Mouse (Mus musculus) yolk sac, embryonic 10.5 days (tissue): ENCODE results near the gene Snapin.
A peak's percentile ranks its signal among the peaks of the same experiment; 100 is the strongest.

Experiments
- DNase-seq: peaks from one replicate; pipeline ENCODE4 v3.0.0-alpha.2; 2017; ENCODE audit warnings: low spot score

Gene Snapin

DNA sequence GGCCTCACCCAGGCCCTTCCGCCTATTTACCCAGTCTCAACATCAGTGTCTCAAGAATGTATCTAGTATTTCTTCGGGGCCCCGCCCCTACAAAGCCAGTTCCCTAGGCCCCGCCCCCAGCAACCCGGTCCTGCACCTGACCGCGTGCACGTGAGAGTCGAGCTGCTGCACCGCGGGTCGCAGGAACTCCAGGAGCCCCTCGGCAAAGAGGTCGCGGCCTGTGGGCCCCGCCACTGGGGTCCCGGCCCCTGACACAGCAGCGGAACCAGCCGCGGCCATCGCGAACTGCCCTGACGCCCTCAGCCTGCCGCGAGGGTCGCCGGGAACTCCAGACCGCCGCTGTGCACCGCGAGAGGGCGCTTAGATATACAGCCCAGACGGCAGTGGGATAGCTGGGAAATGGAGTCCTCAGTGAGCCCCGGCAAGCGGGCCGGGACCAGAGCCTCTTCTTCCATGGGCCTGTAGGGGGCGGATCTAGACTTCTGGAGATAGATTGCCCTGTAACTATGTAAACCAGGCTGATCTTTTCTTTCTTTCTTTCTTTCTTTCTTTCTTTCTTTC, at the start of gene Snapin:
Snapin (minus strand) TSS at position 338 of the 561 bp plus-strand sequence.
- DNase-seq, result peak; percentile 96

DNA sequence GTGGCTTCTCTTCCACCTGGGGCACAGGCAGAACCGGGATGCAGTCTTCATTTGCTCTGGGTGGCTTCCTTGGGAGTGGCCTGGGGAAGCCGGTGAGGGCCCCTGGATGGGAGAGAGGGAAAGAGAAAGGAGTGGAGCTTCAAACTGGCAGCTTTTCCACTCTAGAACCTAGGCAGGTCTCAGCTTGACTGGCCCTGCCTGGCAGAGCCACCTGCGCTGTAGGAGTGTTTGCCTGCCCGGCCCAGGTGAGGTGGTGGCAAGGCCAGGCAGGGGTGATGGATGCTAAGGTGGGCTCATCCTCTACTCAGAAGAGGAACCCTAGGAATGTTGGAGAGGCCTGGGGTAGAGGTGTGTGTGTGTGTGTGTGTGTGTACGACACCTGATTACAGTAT, 47.1 kb upstream of the Snapin start:
- DNase-seq, result no peak

- DNase-seq, result peak; percentile 79
Observed at GRCm38 (mm10) chr3:90537141-90537904, 46.5 kb upstream of the Snapin start, which contains the start of gene S100a16. Gene S100a16, plus strand, starts transcription at chr3:90537254.

GRCm38 (mm10) chr3:90535446-90535845, 44.6 kb upstream of the Snapin start:
- DNase-seq, result no peak

DNA sequence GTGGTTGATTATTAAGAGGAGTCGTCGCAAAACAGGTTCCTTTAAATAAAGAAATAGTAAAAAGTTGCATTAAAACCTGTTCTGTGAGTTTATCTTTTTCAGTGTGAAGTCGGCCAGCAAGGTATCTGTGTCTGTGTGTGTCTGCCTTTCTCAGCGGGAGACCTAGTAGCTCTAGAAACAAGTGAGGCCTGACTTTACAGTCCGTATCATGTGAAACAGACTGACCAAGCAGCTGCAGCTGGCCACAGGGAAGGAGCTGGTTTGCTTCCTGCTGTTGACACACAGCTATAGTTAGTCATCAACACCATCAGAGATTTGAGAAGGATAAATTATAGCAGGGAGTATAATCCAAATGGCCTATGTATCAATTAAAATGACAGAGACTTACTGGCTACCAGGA, 40.9 kb upstream of the Snapin start:
- DNase-seq, result no peak

- DNase-seq, result no peak
Observed at GRCm38 (mm10) chr3:90527291-90527873, 36.5 kb upstream of the Snapin start.

GRCm38 (mm10) chr3:90526580-90526979, 35.7 kb upstream of the Snapin start, which contains the start of gene S100a14:
Gene S100a14, plus strand, starts transcription at chr3:90526856.
- DNase-seq, result no peak

- DNase-seq, result no peak
Observed at GRCm38 (mm10) chr3:90526076-90526475, 35.2 kb upstream of the Snapin start.

DNA sequence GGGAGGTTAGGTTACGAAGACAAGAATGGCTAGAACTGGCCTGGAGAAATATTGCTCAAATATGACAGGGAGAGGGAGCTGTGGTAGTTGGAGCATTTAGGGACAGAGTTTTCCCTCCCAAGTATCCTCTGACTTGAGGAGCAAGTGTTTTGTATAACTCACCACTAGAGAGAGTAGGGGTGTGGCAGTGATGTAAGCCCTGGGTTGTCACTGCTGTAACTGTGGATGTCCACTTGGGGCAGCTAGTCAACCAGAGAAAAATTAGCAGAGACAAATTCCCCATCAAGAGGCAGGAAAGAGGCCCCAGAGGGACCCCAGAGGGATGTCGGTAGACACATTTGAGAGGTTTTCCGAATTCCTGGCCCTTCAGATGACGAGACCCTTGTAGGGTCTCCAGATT, 34.6 kb upstream of the Snapin start:
- DNase-seq, result no peak

GRCm38 (mm10) chr3:90517711-90518110, 26.9 kb upstream of the Snapin start:
- no peak for DNase-seq

DNA sequence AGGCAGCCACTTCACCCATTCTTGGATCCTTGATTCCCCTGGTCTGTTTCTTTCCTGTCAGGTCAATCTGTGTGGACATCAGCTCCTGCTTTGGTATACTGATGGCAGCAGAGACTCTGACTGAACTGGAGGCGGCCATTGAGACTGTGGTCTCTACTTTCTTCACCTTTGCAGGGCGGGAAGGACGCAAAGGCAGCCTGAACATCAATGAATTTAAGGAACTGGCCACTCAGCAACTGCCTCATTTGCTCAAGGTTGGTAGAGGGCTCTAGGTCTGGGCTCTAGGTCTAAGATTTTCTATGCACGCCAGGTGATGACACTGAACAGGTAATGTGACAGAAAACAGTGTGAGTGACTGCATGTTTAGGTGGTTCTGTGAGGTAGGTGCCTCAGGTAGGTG, 25.0 kb upstream of the Snapin start:
- no peak for DNase-seq

GRCm38 (mm10) chr3:90515242-90515641, 24.4 kb upstream of the Snapin start:
- DNase-seq, result no peak

- DNase-seq, result peak; percentile 76
Observed at GRCm38 (mm10) chr3:90514691-90515090, 23.9 kb upstream of the Snapin start.

GRCm38 (mm10) chr3:90513796-90514590, 23.2 kb upstream of the Snapin start, which contains the start of the genes S100a1 and S100a13:
Gene S100a1, minus strand, starts transcription at chr3:90514392.
Gene S100a13, plus strand, starts transcription at chr3:90514435.
- peak; percentile 76 for DNase-seq

- DNase-seq, result no peak
Observed at GRCm38 (mm10) chr3:90512948-90513642, 22.3 kb upstream of the Snapin start.

DNA sequence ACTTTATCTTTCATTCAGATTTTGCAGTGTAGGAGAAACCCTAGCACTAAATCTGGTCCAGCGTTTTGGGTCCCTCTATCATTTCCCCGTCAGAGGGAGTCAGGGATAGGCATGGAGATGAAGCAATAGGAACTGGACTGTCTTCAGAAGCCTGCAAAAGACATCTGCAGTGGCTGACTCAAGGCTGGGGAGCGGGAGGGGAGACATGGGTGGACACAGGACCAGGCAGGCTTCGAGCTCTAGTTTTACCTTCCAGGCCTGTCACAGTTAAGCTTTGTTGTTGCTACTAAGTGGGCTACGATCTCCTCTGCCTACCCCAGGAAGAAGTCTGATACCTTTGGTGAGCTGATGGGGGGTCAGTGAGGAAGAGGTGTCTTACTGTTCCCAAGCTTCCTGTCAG, 21.4 kb upstream of the Snapin start:
- no peak for DNase-seq

GRCm38 (mm10) chr3:90509747-90510123, 18.9 kb upstream of the Snapin start:
- no peak for DNase-seq

DNA sequence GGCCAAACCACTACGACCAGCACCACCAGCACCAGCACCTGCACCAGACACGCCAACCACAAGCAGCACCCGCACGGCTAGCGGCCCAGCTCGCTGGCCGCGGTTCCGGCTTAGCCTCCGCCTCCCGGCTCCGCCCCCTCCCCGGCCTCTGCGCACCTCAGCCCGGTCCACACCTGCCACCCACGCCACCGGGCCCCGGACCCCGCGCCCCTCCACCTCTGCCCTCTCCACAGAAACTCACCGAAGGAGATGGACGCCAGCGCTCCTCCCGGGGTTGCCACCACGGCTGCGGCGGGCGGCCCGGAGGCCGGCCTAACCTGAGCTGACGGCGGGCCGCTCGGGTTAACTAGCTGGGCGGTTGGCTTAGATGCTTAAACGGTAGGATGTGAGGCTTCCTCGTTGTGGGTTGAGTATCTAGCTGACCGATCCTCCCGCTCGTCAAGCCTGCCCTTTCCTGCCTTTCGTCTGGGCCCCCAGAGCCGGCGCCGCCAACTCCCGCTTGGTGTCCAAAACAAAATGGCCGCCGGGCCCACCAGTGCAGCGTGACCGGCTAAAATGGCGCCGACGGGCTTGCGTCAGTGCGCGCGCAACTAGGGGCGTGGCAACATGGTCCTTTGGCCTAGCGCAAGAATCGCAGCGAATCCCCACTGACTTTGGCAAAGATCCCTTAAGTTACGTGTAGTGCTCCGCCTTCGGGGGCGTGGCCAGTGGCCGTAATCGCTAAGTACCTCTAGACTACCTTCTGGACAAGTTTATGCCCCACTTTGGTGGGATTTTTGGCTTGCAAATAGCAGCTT, 18.3 kb upstream of the Snapin start, which contains the start of gene Chtop:
Chtop (minus strand) TSS at position 549 of the 797 bp plus-strand sequence.
- DNase-seq, result peak; percentile 98

- no peak for DNase-seq
Observed at GRCm38 (mm10) chr3:90508287-90508949, 17.6 kb upstream of the Snapin start.

- no peak for DNase-seq
Observed at GRCm38 (mm10) chr3:90506362-90506761, 15.5 kb upstream of the Snapin start.
